Mouse (Mus musculus): ENCODE measurements at regions not wholly inside any gene's neighbourhood (a gene's known extent, or its start where the extent isn't known, plus 50 kb on each side); places are given as distances from the start of the nearest gene placed in this dataset.

GRCm38 (mm10) chr3:149796123-149796522 is 805.8 kb upstream of the Adgrl2 start:
- Histone ChIP-seq H3K4me3 (no peak overlapping the region), H3K9ac (no peak overlapping the region), H3K4me1 (no peaks in the 10 kb centered on the region), H3K4me2 (replicated peaks) (no peak overlapping the region), H3K36me3 (no peaks in the 10 kb centered on the region), H3K27ac (no peak overlapping the region), H3K27me3 (no peaks in the 10 kb centered on the region), H3K9me3 (no peaks in the 10 kb centered on the region)
- no peak for ATAC-seq (ENCODE audit: low FRiP score, low read depth)
- WGBS = 80% methylated on average over 2 of the region's 2 CpGs

- WGBS = 82% methylated on average over 2 of the region's 2 CpGs
- Histone ChIP-seq H3K4me2 (replicated peaks) (no peak overlapping the region), H3K4me1 (no peaks in the 10 kb centered on the region), H3K9ac (no peak overlapping the region), H3K4me3 (no peak overlapping the region), H3K9me3 (0 out of 2 replicates have a peak, but pooled peaks cover 2% of the 10 kb centered on the region), H3K27me3 (no peaks in the 10 kb centered on the region), H3K27ac (no peak overlapping the region), H3K36me3 (no peaks in the 10 kb centered on the region)
- ATAC-seq (ENCODE audit: low FRiP score, low read depth) = no peak
Observed at GRCm38 (mm10) chr3:149791593-149791992, 801.2 kb upstream of the Adgrl2 start.

- Histone ChIP-seq H3K4me2 (replicated peaks) (no peak overlapping the region), H3K4me1 (no peaks in the 10 kb centered on the region), H3K9ac (no peak overlapping the region), H3K27me3 (no peaks in the 10 kb centered on the region), H3K4me3 (no peak overlapping the region), H3K27ac (no peak overlapping the region), H3K9me3 (0 out of 2 replicates have a peak, but pooled peaks cover 2% of the 10 kb centered on the region), H3K36me3 (no peaks in the 10 kb centered on the region)
- WGBS = 78% methylated on average over 2 of the region's 2 CpGs
- ATAC-seq (ENCODE audit: low FRiP score, low read depth) = no peak
Observed at GRCm38 (mm10) chr3:149786096-149786495, 795.7 kb upstream of the Adgrl2 start.

- ATAC-seq (ENCODE audit: low FRiP score, low read depth) = no peak
- H3K4me2 ChIP-seq (replicated peaks) = no peak overlapping the region
- no peaks in the 10 kb centered on the region for H3K9me3 ChIP-seq
- no peaks in the 10 kb centered on the region for H3K27me3 ChIP-seq
- 78% methylated on average over 2 of the region's 2 CpGs for WGBS
- H3K9ac ChIP-seq = no peak overlapping the region
- H3K4me1 ChIP-seq = no peaks in the 10 kb centered on the region
- H3K27ac ChIP-seq = no peak overlapping the region
- no peaks in the 10 kb centered on the region for H3K36me3 ChIP-seq
- no peak overlapping the region for H3K4me3 ChIP-seq
Observed at GRCm38 (mm10) chr3:149783903-149784608, 793.7 kb upstream of the Adgrl2 start.

- Histone ChIP-seq H3K27me3 (no peaks in the 10 kb centered on the region), H3K4me1 (no peaks in the 10 kb centered on the region), H3K36me3 (no peaks in the 10 kb centered on the region), H3K27ac (no peak overlapping the region), H3K9ac (no peak overlapping the region), H3K4me2 (replicated peaks) (no peak overlapping the region), H3K4me3 (no peak overlapping the region), H3K9me3 (no peaks in the 10 kb centered on the region)
- WGBS = 83% methylated on average over 2 of the region's 2 CpGs
- no peak for ATAC-seq (ENCODE audit: low FRiP score, low read depth)
Observed at GRCm38 (mm10) chr3:149767847-149768421, 777.6 kb upstream of the Adgrl2 start.

- Histone ChIP-seq H3K9ac (no peak overlapping the region), H3K4me2 (replicated peaks) (no peak overlapping the region), H3K4me3 (no peak overlapping the region), H3K4me1 (peaks cover 6% of the 10 kb centered on the region; the same call in 1 of the 2 replicates), H3K36me3 (no peaks in the 10 kb centered on the region), H3K27me3 (no peaks in the 10 kb centered on the region), H3K9me3 (no peaks in the 10 kb centered on the region), H3K27ac (no peak overlapping the region)
- WGBS = 23% methylated on average over 2 of the region's 2 CpGs
- peak; percentile 44; the same call in 1 of the 2 replicates for ATAC-seq (ENCODE audit: low FRiP score, low read depth)
Observed at GRCm38 (mm10) chr3:149761245-149761644, 770.9 kb upstream of the Adgrl2 start.

- no peak overlapping the region for H3K4me2 ChIP-seq (replicated peaks)
- H3K27ac ChIP-seq = no peak overlapping the region
- WGBS = 42% methylated on average over 6 of the region's 6 CpGs
- H3K27me3 ChIP-seq = no peaks in the 10 kb centered on the region
- no peaks in the 10 kb centered on the region for H3K9me3 ChIP-seq
- H3K4me3 ChIP-seq = no peak overlapping the region
- peaks cover 6% of the 10 kb centered on the region; the same call in 1 of the 2 replicates for H3K4me1 ChIP-seq
- peak; percentile 81 for ATAC-seq (ENCODE audit: low FRiP score, low read depth)
- H3K36me3 ChIP-seq = no peaks in the 10 kb centered on the region
- no peak overlapping the region for H3K9ac ChIP-seq
Observed at GRCm38 (mm10) chr3:149757910-149758592, 767.7 kb upstream of the Adgrl2 start.

GRCm38 (mm10) chr3:149736069-149736468 is 745.7 kb upstream of the Adgrl2 start:
- no peaks in the 10 kb centered on the region for H3K9me3 ChIP-seq
- H3K9ac ChIP-seq = no peak overlapping the region
- H3K4me3 ChIP-seq = no peak overlapping the region
- no peaks in the 10 kb centered on the region for H3K27me3 ChIP-seq
- 78% methylated on average over 3 of the region's 3 CpGs for WGBS
- H3K36me3 ChIP-seq = no peaks in the 10 kb centered on the region
- H3K27ac ChIP-seq = no peak overlapping the region
- no peak overlapping the region for H3K4me2 ChIP-seq (replicated peaks)
- no peak for ATAC-seq (ENCODE audit: low FRiP score, low read depth)
- no peaks in the 10 kb centered on the region for H3K4me1 ChIP-seq

GRCm38 (mm10) chr3:149726212-149726611 is 735.9 kb upstream of the Adgrl2 start:
- Histone ChIP-seq H3K9me3 (no peaks in the 10 kb centered on the region), H3K27ac (no peak overlapping the region), H3K9ac (no peak overlapping the region), H3K4me1 (0 out of 2 replicates have a peak, but pooled peaks cover 4% of the 10 kb centered on the region), H3K4me3 (no peak overlapping the region), H3K36me3 (no peaks in the 10 kb centered on the region), H3K27me3 (no peaks in the 10 kb centered on the region), H3K4me2 (replicated peaks) (no peak overlapping the region)
- WGBS = 72% methylated on average over 4 of the region's 4 CpGs
- no peak for ATAC-seq (ENCODE audit: low FRiP score, low read depth)

- 88% methylated on average over 3 of the region's 3 CpGs for WGBS
- H3K9me3 ChIP-seq = no peaks in the 10 kb centered on the region
- no peak for ATAC-seq (ENCODE audit: low FRiP score, low read depth)
- H3K27ac ChIP-seq = no peak overlapping the region
- no peak overlapping the region for H3K4me2 ChIP-seq (replicated peaks)
- no peaks in the 10 kb centered on the region for H3K36me3 ChIP-seq
- H3K9ac ChIP-seq = no peak overlapping the region
- no peaks in the 10 kb centered on the region for H3K27me3 ChIP-seq
- H3K4me3 ChIP-seq = no peak overlapping the region
- H3K4me1 ChIP-seq = 0 out of 2 replicates have a peak, but pooled peaks cover 4% of the 10 kb centered on the region
Observed at GRCm38 (mm10) chr3:149724879-149725278, 734.5 kb upstream of the Adgrl2 start.

- H3K36me3 ChIP-seq = no peaks in the 10 kb centered on the region
- no peak overlapping the region for H3K9ac ChIP-seq
- H3K9me3 ChIP-seq = 0 out of 2 replicates have a peak, but pooled peaks cover 9% of the 10 kb centered on the region
- 0 out of 2 replicates have a peak, but pooled peaks cover 4% of the 10 kb centered on the region for H3K4me1 ChIP-seq
- no peak overlapping the region for H3K27ac ChIP-seq
- no peak overlapping the region for H3K4me3 ChIP-seq
- no peaks in the 10 kb centered on the region for H3K27me3 ChIP-seq
- WGBS = 68% methylated on average over 4 of the region's 4 CpGs
- no peak for ATAC-seq (ENCODE audit: low FRiP score, low read depth)
- no peak overlapping the region for H3K4me2 ChIP-seq (replicated peaks)
Observed at GRCm38 (mm10) chr3:149721832-149722231, 731.5 kb upstream of the Adgrl2 start.

- Histone ChIP-seq H3K9ac (no peak overlapping the region), H3K9me3 (0 out of 2 replicates have a peak, but pooled peaks cover 9% of the 10 kb centered on the region), H3K36me3 (no peaks in the 10 kb centered on the region), H3K27me3 (no peaks in the 10 kb centered on the region), H3K4me3 (no peak overlapping the region), H3K4me2 (replicated peaks) (no peak overlapping the region), H3K4me1 (0 out of 2 replicates have a peak, but pooled peaks cover 4% of the 10 kb centered on the region), H3K27ac (no peak overlapping the region)
- WGBS = 70% methylated on average over 6 of the region's 6 CpGs
- no peak for ATAC-seq (ENCODE audit: low FRiP score, low read depth)
Observed at GRCm38 (mm10) chr3:149720306-149720705, 730.0 kb upstream of the Adgrl2 start.

All from limb, embryonic 13.5 days (tissue).